Mouse (Mus musculus) neural tube, embryonic 10.5 days (tissue): ENCODE measurements around the gene Clec1b.

ENCODE experiments used
- DNase-seq: peaks from one replicate; pipeline ENCODE4 v3.0.0-alpha.2; 2017; ENCODE audit warnings: low spot score; ENCODE audit errors: extremely low spot score

Clec1b gene

DNA sequence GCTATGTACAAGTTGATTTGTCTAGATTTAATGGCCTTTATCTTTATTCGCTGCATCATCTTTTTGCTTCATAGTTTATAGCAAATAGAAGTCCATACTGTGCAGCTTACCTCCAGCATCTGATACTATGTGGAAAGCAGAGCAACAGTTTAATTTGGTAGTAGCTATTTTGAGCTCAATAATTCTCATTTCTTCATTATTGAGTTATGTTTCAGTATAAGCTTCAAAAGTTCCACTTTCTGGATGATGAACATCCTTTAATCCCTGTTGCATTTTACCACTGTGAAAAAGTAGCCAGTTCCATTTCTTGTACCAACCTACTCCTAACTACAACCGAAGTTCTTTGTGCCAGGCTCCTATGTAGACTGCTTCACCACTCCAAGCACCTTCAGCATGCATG lies 11.5 kb downstream of the Clec1b start, which contains the start of gene Clec9a:
Gene Clec9a, plus strand, starts transcription at position 301 of the 400 bp plus-strand sequence.
- DNase-seq, result no peak

- no peak for DNase-seq
Observed at GRCm38 (mm10) chr6:129414177-129414576, 17.1 kb downstream of the Clec1b start.

GRCm38 (mm10) chr6:129422311-129422710 lies 25.2 kb downstream of the Clec1b start:
- DNase-seq, result no peak

DNA sequence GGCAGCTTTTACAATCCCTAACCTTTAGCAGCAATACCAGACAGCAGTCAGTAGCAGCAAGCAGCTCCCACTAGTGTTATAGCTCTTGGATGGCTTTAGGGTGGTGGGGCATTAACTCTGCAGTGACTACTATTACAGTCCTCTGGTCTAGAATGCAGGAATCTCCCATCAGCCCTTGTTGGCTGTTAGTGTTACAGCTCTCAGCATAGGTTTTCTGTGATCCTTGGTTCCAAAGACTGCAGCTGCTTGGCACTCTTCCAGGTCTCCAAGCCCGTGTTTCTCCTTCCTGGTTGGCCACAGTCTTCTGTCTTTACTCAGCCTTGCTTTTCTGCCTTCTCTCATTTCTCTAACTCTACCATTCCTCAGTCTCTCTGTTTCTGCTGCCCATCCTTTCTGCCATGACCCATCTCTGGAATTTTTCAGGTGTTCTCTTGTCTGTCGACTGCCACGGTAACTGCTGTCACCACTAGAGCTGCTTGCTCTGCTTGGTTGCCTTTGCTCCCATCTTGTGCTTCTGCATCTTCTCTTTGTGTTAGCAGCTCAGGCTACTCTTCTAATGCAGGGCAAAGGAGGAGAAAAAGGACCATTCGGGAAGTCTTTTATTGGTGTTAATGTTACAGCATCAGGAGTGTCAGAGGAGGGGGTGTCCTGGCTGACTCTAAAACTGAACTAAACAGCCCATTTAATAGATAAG lies 26.1 kb downstream of the Clec1b start:
- no peak for DNase-seq

DNA sequence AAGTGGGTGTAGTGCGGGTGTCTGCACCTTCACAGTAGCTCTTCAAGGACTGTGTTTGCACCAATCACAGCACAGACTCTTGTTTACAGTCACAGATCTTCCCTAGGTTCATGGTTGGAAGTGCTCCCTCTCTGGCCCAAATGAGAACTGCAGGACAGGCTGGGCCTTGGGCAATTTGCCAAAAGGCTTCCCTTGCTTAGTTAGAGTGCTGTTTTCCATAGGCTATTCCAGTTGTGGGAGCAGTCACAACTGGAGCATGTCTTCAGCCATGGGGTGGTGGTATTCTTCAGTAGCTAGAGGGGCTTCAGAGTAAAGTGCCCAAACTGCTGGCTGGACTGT lies 26.6 kb downstream of the Clec1b start:
- peak; percentile 75 for DNase-seq

DNA sequence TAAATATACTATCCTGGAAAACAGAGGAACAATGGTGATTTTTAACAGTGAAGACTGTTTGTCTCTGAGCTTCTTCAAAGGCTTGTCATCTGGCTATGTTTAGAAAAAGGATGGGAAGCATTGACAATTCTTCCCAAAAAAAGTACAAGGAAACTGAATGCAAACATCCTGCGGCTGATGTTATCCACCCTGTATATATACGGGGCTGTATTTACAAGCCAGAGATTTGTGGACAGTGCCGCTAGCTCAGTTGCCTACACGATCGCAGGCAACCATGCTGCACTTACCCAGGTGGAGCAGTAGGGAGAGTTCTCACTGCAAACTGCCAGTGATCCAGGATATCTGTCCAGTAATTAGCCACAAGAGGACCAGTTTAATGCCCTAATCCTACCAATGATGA lies 28.1 kb downstream of the Clec1b start:
- no peak for DNase-seq

GRCm38 (mm10) chr6:129425812-129426211 lies 28.7 kb downstream of the Clec1b start:
- no peak for DNase-seq

- DNase-seq, result no peak
Observed at GRCm38 (mm10) chr6:129427281-129427680, 30.2 kb downstream of the Clec1b start.

GRCm38 (mm10) chr6:129434239-129434638 lies 37.1 kb downstream of the Clec1b start:
- no peak for DNase-seq

DNA sequence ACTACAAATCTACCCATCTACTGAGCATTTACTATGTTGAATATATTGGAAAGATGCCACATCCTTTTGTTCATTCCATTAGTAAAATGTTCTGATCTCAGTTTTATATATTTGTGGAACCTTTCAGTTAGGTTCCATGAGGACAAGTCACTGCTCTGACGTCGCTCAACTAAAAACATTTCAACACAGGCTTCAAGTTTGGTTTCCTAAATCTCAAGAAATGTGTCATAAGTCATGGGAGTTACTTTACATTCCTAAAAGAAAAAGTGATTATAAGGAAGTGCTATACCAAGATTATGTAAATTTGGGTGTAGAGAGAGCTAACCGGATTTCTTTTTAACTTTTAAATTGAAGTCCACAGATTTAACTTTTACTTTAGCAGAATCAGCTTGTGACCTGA lies 38.9 kb downstream of the Clec1b start:
- no peak for DNase-seq

GRCm38 (mm10) chr6:129438033-129438432 lies 40.9 kb downstream of the Clec1b start:
- DNase-seq, result no peak

DNA sequence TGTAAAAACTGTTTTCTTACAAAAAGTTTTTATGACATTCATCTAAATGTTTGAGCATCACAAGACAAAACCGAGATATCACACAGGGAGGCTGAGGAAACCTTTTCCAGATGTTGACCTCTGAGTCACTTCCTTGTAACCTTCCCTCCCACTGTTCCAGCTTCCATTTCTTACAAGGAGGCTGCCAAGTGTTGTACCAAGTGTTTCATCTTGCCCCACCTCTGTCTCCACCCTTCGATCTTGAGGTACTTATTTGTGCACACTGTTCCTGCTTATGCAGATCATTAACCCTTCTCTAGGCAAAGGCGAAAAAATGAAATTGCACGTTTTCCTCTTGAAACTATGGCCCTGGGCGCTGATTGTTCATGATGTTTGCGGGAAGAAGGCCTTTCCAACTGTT lies 52.6 kb downstream of the Clec1b start:
- no peak for DNase-seq

DNA sequence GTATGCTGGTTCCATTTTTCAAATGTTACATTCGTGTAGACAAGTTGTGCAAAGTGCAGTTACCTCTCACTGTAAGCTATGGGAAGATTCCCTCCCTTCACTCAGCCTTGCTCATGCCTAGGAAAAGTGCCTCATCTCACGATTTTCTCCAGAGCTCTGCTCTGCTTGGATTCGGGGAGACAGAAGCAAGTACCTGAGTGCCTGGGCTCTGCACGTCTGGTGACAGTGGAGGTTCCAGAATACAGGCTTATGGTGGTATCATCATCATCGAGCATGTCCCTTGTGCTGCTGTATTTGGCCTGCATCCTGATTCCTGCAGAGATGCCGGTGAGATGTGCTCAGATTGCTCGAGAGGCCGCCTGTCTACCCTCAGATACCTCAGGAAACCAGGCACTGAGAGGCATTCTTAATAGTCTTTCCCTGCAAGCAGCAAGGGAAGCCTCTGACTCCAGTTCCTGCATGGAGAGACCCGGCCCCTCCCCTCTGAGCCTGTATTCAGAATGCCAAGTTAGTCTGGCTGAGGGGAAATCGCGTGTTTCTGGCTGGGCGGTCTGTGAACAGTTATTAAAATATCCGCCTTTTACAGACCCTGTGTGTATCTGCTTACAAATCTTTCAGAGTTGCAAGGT lies 54.4 kb downstream of the Clec1b start, which contains the start of gene Clec1a:
Gene Clec1a, minus strand, starts transcription at position 590 of the 629 bp plus-strand sequence.
- no peak for DNase-seq
